Mouse (Mus musculus) mouse embryonic stem cell (cell line): ENCODE data around the gene Cbx8.

ENCODE experiments used
- in situ Hi-C, 2 experiments: fragments of 300-500 bp; cut with MboI; formaldehyde crosslinking; loops; 1 replicate in 1 of 2; 3 replicates in 1 of 2; pipeline ENCODE4 v1.14.3; 2019 to 2020; ENCODE audit warnings: low sequenced_read_pairs in 2 of 2, low pct_unique_long_range_greater_than_20kb in 1 of 2, mixed read lengths in 1 of 2; ENCODE audit not compliant: unreplicated experiment in 1 of 2

Gene Cbx8

DNA sequence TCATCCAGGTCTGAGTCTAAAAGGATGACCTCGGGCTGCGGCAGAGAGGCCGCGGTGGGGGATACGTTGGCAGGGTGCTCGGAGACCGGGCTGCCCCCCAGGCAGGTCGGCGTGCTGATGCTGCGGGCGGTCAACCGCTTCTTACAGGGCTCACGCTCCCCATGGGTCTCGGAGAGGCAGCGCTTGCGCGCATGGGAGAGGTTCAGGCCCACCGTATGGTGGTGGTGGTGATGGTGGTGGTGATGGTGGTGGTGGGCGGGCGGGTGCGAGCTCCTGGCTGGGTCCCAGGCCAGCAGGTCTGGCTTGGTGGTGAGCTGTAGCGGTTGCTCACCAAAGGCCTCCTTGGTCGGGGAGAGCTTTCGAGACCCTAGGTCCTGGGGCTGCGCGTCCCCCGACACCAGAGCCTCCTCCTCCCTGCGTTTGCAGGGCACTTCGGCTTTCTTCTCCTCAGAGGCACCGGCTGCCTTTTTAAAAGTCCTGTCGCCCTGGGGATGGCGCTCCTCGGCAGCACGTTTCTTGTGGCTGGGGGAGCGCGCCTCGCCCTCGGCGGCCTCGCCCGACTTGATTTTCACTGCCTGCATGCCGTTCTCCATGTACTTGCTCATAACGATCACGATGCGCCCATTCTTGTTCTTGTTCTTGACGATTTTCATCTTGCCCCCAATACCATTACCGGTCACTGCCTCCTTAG, 40.5 kb upstream of the Cbx8 start:
- in situ Hi-C loops = loop anchor here in 1 of 2 experiments (5.0 to 10.0 kb wide), 2 partner anchors 46 to 466 kb away; partner anchors contain the start of gene Nptx1

DNA sequence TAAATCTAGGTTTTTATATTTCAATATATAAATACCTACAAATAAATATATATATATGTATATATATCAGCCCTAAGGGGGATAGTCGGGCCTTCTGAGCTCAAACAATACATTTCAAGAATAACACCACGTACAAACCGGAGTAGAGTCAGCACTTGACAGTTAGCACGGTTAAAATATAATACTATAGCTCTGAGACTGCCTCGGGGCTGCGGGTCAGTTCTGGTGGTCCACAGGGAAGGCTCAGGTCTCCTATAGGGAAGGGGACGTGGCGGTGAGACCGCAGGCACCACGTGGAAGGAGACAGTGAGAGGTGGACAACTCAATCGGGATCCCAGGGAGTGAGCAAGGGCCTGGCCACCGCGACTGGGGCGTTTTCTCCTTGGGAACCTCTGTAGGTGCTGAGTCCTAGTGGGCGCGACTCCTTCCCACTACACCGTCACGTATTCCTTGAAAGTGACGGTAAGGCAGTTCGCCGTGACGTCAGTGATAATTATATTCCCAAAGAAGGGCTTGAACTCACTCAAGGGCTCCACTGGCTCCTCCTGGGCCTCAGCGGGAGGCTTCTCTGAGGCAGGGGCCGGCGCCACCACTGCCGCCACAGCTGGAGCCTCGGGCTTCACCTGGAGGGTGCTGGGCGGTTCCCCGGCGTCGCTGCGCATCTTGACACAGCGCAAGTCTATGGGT, 39.8 kb upstream of the Cbx8 start:
- in situ Hi-C loops = loop anchor here in 1 of 2 experiments (5.0 to 10.0 kb wide), 2 partner anchors 46 to 467 kb away; partner anchors contain the start of gene Nptx1

DNA sequence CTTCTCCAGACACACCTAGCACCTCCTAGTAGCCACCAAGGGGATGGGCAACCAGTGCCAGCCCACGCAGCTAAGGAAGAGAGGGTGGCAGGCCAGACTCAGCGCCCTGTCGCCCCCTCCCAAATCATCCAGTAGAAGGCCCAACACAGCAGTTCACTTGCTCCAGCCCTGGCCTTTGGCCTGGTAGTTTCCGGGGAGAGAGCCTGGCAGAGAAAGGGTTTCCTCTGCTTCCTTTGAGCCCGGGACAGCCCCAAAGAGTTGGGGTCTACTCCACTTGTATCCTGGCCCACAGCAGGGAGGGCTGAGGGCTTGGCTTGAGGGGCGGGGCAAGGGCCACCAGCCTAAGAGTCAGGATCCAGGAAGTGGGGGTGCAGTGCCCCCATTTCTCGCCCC, 38.7 kb upstream of the Cbx8 start:
- in situ Hi-C loops = no loop called here

DNA sequence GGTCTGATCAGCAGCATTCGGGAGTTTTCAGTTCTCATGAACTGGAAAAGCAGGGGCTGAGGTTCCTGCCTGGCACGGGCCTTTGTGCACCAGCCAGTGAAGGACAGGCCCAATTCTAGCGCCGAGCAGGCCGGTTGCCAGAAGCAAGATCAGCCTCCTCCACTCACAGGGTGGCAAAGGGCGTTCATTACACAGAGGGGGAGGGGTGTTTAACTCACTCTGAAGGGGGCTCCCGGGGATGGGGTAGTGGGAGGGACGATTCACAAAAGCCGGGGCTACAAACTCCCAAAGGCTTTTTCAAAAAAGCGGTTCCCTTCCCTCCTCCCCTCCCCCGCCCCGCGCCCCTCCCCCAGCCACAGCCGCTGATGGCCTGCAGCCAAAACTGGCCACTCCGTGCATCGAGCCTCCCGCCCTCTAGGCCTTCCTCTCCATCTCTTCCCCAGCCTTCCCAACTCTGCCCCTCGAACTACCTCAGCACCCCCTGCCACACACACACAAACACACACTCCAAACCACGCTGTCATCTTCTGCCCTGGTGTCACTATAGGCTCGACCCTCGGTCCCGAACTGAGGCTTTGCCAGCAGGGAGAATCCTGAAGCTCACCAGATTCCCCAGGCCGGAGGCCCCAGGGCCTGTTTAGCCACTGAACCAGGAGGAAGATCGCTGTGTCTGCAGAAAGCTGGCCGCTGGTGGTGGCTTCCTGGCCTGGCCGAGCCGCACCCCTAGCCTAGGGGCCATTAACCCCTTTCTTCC, 38.1 kb upstream of the Cbx8 start:
- in situ Hi-C loops = no loop called here

DNA sequence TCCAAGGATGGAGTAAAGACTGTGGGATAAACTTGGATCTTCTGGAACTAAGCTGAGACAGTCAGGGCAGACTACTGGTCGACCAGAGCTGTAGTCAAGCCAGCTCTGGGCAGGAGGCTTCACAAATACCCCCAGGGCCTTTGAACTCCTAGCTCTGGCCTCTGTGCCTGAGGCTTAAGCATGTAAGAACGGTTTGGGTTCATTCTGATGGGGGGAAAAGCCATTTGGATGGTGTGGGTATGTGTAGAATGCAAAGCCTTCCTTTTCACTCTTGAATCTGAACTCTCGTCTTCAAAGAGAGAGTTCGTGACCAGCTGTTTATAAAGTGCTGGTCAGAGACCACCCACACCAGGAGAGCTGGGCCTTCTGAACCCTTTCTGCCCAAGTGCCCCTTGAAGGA, 37.0 kb upstream of the Cbx8 start:
- in situ Hi-C loops = no loop called here

DNA sequence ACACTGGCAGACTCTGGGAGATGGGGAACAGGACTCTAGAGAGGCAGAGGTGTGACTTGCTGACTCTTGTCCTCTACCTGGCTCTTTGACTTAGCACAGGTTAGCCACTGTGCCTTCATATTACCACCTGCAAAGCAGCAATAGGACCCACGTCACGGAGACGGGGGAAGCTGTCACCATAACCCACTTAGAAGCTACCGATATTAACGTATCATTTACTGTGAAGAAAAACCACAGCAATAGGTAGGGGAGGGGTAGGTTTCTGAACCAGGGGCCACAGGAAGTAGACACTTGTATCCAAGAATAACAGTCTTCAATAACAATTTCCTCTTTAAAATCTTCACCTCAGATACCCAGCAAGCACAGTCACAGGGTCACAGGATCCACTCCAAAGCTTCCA, 35.0 kb upstream of the Cbx8 start:
- in situ Hi-C loops = no loop called here

DNA sequence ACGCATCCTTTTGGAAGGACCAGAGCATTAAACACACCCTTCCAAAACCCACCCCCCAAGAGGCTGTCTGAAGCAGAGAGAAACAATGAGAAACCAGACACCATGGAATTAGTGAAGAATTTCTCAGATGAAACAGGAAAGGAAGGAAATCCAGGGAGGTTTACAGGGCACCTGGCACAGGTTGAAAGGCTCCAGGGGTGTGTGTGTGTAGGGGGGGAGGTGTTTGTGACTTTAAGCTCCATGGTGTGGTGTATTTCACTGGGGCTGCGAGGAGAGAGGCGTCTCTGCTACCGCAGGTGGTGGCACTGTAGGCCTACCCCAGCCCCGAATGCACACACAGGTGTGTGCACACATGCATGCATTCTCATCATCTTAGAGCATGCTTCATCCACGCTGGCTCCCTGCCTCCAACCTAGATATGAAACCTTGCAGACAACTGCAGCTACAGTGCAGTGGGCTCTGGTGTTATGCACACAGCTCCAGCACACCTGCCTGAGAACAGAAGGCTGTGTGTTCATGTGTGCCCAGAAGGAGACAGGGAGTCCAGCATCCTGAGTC, 33.2 kb upstream of the Cbx8 start:
- in situ Hi-C loops = no loop called here

DNA sequence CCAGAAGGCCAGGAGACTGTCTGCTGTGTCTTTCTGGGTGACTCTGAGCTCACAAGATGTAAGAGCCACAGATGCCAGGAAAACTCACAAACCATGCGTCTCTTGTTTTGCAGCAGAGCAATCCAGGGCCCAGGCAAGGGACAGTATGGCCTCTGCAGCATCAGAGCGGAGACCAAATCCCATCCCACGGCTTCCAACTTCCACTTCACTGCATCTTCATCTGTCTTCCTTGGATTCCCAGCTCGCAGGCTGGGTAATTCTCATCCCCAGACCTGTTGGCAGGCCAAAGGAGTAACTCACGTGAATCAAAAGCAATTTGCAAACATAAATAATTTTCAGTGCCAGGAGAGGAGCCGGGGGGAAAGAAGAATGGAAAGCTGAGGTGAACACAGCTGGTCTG, 32.2 kb upstream of the Cbx8 start:
- in situ Hi-C loops = no loop called here

DNA sequence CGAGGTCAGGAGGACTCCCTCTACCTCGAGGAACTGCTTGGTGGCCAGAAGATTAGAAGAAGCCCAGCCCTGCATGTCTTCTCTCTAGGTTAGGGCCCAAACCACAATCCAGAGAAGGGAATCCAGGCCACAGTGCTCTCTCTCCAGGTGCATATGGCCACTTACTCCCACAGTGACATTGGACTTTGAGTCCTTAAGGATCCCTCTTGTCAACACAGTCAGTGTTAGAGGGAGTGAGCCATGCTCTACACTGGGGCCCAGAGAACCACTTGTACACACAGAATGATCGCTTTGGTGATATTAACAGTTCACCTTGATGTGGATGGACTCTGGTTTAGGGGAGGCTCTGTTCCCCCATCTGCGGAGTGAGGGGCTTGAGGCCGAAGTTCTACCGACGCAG, 31.5 kb upstream of the Cbx8 start:
- in situ Hi-C loops = no loop called here

DNA sequence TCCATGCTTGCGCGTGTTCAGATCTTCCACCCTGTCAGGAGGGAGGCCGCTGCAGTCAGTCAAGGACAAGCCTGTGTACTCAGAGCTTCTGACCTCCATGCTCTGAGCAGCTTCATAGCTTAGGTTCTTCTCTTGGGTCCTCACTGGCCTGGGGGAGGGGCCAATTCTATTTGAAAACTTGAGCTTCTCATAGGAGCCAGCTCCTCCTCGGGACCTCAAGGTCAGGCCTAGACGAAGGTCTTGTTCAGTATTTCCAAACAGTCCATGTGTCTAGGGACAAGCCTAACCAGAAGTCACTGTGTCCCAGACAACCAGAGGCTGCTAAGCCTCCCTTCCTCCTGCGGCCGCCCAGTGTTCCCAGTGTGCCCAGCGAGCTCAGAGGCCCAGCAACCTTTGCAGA, 26.1 kb upstream of the Cbx8 start:
- in situ Hi-C loops = no loop called here

DNA sequence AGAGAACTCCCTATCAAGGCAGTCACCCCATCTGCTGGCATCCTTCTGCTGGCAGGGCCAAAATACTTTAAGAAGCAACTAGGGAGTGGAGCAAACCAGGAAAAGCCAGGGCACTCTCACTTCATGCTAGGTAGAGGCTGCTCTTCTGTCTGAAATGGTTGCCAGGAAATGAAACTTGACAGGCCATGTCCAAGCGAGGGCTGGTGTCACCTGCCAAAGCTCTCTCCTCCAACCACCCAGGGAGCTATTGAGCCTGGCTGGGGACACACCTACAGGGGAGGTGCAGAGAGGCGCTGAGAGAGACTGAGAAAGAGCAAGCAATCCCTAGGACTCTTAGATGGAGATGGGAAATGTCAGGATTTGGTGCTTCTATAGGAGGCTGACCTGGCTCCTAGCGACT, 18.5 kb upstream of the Cbx8 start:
- in situ Hi-C loops = no loop called here

DNA sequence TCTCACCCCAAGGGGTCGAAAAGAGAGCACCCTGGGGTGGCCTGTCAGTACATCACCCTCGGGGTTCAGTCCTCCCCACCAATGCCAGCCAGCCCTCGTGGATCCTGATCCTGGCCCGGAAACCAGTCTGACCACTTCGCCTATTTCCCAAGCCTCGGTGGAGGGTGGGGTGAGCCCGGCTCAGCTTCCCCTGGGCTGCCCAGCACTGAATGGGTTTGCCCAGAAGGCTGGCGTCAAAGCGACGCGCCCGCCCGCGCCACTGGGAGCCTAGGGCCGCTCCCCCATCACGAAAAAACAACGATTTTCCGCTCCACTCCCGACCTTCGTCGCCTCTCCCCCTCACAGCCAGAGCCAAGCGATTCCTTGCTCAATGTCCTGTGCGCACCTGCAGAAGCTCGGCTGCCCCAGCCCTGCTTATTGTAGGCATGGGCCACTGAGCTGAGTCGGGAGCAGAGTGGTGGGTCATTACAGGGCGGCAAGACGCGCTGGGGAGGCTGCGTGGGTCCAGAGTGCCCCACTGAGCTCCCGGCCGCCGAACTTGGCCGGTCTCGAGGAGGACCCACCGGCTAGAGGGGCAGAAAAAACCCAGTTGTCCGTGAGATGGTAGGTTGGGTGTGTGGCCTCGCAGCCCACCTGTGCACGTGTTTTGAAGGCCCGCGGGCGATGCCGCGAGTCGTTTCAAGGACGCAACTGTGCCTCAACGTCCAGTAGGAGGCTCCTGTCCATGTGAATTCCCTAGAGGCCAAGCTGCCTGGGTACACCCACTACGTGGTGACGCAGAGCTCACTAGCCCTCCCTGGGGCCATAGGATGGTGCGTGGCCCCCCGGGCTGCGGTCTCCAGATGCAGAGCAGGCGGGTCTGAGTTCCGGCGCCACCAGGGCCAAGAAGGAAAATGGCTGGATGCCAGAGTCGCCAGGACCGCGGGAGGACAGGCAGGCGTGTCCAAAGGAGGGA, 17.5 kb upstream of the Cbx8 start:
- in situ Hi-C loops = no loop called here

DNA sequence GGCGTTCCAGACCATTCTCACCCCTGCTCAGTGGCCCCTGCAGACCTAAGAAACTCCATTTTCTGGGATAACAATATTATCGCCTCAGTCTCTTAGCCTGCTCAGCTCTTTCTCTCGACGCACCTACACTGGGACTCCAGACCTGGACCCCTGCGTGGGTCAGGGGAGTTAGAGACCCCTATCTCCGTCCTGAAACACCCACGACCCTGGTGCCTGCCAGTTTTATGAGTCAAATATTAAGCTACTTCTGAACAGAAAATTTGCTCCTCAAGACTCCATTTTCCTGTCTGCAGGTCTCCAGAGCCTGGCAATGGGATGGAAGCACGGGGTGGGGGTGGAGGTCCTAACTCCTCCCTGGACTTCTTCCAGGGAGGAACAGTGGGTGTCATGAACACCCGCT, 16.5 kb upstream of the Cbx8 start:
- in situ Hi-C loops = no loop called here

DNA sequence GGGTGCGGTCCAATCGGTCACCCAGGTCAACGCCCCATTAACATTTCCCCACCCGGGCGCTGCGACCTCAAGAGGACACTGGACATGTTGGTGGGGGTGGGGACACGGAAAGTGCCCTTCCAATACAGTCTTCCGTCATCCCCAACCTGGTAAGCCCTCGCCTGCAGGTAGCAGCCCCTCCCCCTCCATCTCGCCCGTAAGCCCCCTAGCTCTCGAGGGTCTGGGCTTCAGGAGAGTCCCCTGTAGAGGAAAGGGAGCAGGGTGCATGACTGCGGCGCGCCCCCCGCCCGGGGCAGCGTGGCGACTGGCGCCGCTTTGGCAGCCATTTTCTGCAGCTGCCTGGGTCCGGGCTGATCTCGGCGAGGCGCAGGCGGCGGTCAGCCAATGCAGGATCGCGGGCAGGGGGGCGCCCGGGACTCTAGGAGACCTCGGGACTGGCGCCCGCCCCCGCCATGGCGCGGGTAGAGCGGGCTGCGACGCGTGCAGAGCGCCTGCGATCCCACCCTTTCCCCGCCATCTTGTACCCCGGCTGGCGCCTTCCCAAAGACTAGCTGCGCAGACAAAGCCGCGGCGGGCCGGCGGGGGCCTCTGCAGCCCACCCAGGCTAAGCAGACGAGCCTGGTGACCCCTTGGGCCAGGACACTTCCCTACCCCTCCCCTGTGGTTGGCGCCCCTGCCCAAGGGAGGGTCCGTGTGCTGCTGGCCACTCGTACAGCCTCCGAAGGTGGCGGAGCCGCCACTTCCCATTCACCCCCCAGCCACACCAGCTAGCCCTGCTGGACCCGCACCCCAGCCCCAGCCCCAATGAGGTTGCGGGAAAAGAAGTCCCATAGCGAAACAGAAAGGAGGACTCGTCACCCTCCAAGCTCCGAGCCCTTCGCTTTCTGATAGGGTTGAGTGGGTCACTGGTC, 15.8 kb upstream of the Cbx8 start:
- in situ Hi-C loops = no loop called here

DNA sequence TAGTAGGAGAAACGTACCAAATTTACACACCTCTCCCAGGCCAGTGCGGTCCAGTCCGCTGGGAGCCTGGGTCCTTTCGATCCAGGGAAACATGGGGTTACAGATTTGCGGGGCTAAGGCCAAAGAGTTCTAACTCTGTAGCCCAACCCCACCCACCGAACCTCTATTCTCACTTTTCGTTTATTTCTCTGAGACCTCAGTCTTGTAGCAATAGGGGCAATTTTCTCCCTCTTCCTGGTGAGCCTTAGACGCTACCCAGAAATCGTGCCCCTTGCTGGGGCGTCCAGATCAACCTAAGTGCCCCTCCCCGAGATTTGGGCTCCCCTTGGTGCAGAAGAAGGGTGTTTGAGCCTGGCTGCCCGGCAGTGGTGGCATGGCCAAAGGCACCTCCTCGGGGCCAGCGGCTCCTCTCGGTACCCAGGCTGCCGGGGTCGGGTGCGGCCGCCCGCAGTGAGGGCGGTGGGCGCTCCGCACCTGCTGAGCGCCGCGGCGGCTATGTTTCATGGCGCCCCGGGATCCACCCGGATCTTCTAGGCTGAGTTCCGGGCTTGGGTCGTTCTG, 14.9 kb upstream of the Cbx8 start:
- in situ Hi-C loops = no loop called here

DNA sequence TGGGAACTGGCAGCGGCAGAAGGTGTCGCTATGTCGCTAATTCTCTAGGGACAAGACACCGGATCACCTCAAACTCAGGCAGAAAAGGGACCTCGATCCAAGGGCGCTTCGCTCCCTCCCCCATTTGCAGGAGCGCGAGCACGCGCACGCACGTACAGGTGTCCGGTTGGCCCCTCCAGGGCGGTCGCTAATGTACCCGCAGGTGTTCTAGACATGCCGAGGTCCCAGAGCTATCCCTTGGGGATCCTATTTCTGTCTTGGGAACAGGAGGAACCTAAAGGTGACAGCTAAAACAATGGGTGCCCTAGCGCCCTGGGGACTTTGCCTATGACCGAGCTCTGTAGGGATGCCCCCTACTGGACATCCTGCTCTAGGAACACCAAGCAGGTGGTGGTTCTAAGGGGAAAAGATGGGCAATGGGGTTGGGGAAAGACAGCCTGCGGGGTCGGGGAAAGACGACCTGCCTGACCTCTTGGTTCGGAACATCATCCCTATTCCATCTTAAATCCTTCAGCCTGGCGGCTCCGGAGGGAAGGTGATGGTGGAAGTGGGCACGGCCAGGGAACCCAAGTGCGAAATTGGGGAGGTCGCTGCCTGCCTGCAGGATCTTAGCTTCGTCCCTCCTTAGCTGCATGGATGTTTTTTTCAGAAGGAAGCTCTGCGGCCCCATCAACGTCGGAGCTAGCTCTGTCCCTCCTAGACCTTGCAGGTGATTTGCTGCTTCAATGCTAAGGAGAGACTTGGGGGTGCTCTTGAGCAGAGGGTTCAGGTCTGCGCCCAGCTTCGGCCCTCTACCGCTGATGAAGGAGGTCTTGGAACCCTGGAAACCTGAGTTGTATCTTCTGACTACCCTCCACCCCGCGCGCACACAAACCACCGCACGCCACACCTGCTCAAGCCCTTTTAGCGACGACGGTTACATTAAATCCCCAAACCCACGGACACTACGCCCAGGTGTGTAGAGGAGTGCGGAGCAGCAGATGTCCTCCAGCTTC, 13.9 kb upstream of the Cbx8 start:
- in situ Hi-C loops = loop anchor here in 1 of 2 experiments (5.0 kb wide), 1 partner anchor 38 kb away; no protein-coding TSS in a partner anchor
